23 mouse cellular contexts compared by ENCODE assay signal in the genomic region with DNA sequence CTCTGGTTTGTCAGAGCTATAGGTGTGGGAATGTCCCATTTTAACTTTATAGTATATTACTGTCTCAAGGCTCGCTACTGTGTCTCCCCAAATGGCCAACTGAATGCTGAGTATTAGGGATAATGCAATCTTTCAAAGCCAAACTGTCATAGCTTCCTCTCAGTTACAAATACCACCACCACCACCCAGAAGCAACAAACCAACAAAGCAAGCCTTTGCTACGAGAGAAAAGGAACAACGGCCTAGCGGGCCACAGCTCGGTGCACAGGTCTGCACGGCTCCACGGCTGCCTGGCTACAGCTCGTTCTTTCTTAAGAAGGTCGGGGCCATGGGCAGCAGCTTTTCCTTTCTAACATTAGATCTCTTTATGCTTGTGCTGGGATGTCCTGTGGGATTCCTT. TPM values are rescaled to one million over a fixed set of nuclear protein-coding genes. Genes with fewer than 3 reads are reported as not detected.
A peak's percentile ranks its signal among the peaks of the same experiment; 100 is the strongest.
DNase-seq lines count a peak whose midpoint lies in the region; ATAC-seq and TF ChIP-seq lines count a peak whose summit lies in the region.
"Had no signal": no experiment of that assay in that cellular context is flagged by ENCODE, and none has a peak within 500 bp of the region (broad histone marks: within the 10 kb centered on the region; RNA-seq: fewer than 3 reads in every experiment).

No protein-coding gene starts in this region.

- H3K27me3 ChIP-seq in liver, postnatal 0 days (ENCODE audit: insufficient read depth, low read length): no peaks in the 10 kb centered on the region
- no peaks in the 10 kb centered on the region for H3K27me3 ChIP-seq in liver, embryonic 11.5 days (replicated peaks; ENCODE audit: control insufficient read depth, insufficient read depth, low read length)
- H3K27me3 ChIP-seq: CH12.LX; embryonic facial prominence, embryonic 15.5 days; hindbrain, embryonic 15.5 days; Patski had no signal

- no peak for DNase-seq in liver, postnatal 0 days
- no peak for DNase-seq in liver, embryonic 11.5 days (ENCODE audit: low spot score)
- DNase-seq in thymus, postnatal 4 days: peak; percentile 13
- DNase-seq in thymus, postnatal 36 days: no peak
- no peak for DNase-seq in cerebellum, postnatal 25 days
- no peak for DNase-seq in urinary bladder, postnatal 14 days (ENCODE audit: low spot score)
- DNase-seq: adrenal gland, postnatal 14 days; cerebellum, postnatal 10 days; embryo, embryonic 11 days; gastrocnemius, adult 2 months; gastrocnemius, postnatal 25 days; heart, adult 11 months; heart, postnatal 10 days had no signal

- no peak for TF ChIP-seq EP300 in liver, postnatal 0 days (IDR thresholded peaks at IDR 0.05; ENCODE audit: low read depth)

- no peak overlapping the region for H3K9ac ChIP-seq in liver, postnatal 0 days (replicated peaks)
- no peak overlapping the region for H3K9ac ChIP-seq in liver, embryonic 11.5 days (ENCODE audit: low read depth, low read length)
- H3K9ac ChIP-seq: embryonic facial prominence, embryonic 15.5 days; hindbrain, embryonic 15.5 days had no signal

- ATAC-seq in liver, postnatal 0 days: no peak
- no peak for ATAC-seq in liver, embryonic 11.5 days (replicated peaks; ENCODE audit: low FRiP score)
- ATAC-seq in megakaryocyte progenitor cell, adult 5-6 weeks (replicated peaks; ENCODE audit: poor library complexity): peak; percentile 54
- ATAC-seq: activated CD4-positive, CD25-positive, alpha-beta regulatory T cell, adult 4 months; forebrain, embryonic 14.5 days; Patski had no signal

- no peak for TF ChIP-seq CTCF in liver, postnatal 0 days (IDR thresholded peaks at IDR 0.05; ENCODE audit: low read depth)

- H3K4me3 ChIP-seq in liver, postnatal 0 days (ENCODE audit: low read depth, low read length): no peak overlapping the region
- H3K4me3 ChIP-seq in liver, embryonic 11.5 days (ENCODE audit: low read depth, low read length): no peak overlapping the region
- H3K4me3 ChIP-seq: embryonic facial prominence, embryonic 15.5 days; erythroblast, embryonic 14.5 days; forebrain, embryonic 10.5 days; gastrocnemius, adult 2 months; heart, embryonic 10.5 days; hindbrain, embryonic 15.5 days had no signal

- H3K4me1 ChIP-seq in liver, postnatal 0 days (ENCODE audit: insufficient read depth): peaks cover 10% of the 10 kb centered on the region
- H3K4me1 ChIP-seq in liver, embryonic 11.5 days (replicated peaks; ENCODE audit: control insufficient read depth, insufficient read depth, low read length): 0 out of 2 replicates have a peak, but pooled peaks cover 7% of the 10 kb centered on the region

- H3K4me2 ChIP-seq in liver, postnatal 0 days (ENCODE audit: low read depth, low read length): no peak overlapping the region
- H3K4me2 ChIP-seq in liver, embryonic 11.5 days: no peak overlapping the region
- H3K4me2 ChIP-seq: embryonic facial prominence, embryonic 15.5 days; hindbrain, embryonic 15.5 days had no signal

- 63% methylated on average over 9 of the region's 9 CpGs for WGBS in liver, postnatal 0 days (ENCODE audit: insufficient replicate concordance)
- WGBS in liver, embryonic 11.5 days: 83% methylated on average over 9 of the region's 9 CpGs

- H3K9me3 ChIP-seq in liver, postnatal 0 days (ENCODE audit: low read length): no peaks in the 10 kb centered on the region
- no peaks in the 10 kb centered on the region for H3K9me3 ChIP-seq in liver, embryonic 11.5 days (ENCODE audit: control insufficient read depth, low read length)
- H3K9me3 ChIP-seq: embryonic facial prominence, embryonic 15.5 days; forebrain, embryonic 10.5 days; heart, embryonic 10.5 days; hindbrain, embryonic 15.5 days had no signal

- no peaks in the 10 kb centered on the region for H3K36me3 ChIP-seq in liver, postnatal 0 days (replicated peaks; ENCODE audit: insufficient read depth, low read length)
- no peaks in the 10 kb centered on the region for H3K36me3 ChIP-seq in liver, embryonic 11.5 days (ENCODE audit: control insufficient read depth, insufficient read depth, low read length)
- H3K36me3 ChIP-seq: embryonic facial prominence, embryonic 15.5 days; forebrain, embryonic 10.5 days; heart, embryonic 10.5 days; hindbrain, embryonic 15.5 days had no signal

- H3K27ac ChIP-seq in liver, postnatal 0 days (ENCODE audit: low read depth): peak overlapping the region; percentile 69
- H3K27ac ChIP-seq in liver, embryonic 11.5 days (ENCODE audit: low read depth, low read length): no peak overlapping the region
- H3K27ac ChIP-seq: embryonic facial prominence, embryonic 15.5 days; forebrain, embryonic 10.5 days; gastrocnemius, adult 2 months; heart, embryonic 10.5 days; hindbrain, embryonic 15.5 days had no signal

RNA-seq across cellular contexts. Expression of gene Cdk5r1, which starts 18.0 kb away (rescaled TPM):
- polyA plus RNA-seq in liver, postnatal 0 days (2015; fragmentation: Nextera tagmentation; extraction: Ambion mirVana): 0.18 and 0.28 TPM in 2 replicates
- 0.68 and 0.77 TPM in 2 replicates for polyA plus RNA-seq in liver, embryonic 11.5 days (2014; fragmentation: Nextera tagmentation; extraction: Ambion mirVana)
- 5.0 and 5.8 TPM in 2 replicates for total RNA-seq in megakaryocyte progenitor cell, adult 5-6 weeks (2015)
- 5.5 and 5.7 TPM in 2 replicates for total RNA-seq in megakaryocyte progenitor cell, adult 5-6 weeks (2017)
